Mouse (Mus musculus) small intestine, adult 2 months (tissue): ENCODE measurements around the gene Aph1a. TPM values are rescaled to one million over a fixed set of nuclear protein-coding genes. Genes with fewer than 3 reads are reported as not detected.

ENCODE experiments used
- H3K27ac ChIP-seq: fragments of 200-500 bp; 2 replicates; pipeline ENCODE4 v1.5.1; 2012; ENCODE audit warnings: low read depth, low read length, control low read depth, inconsistent platforms; ENCODE audit not compliant: insufficient read depth
- H3K27me3 ChIP-seq: fragments of 200-500 bp; 2 replicates; pipeline ENCODE4 v1.6.1; 2012; ENCODE audit warnings: mild to moderate bottlenecking, moderate library complexity, low read length, inconsistent platforms; ENCODE audit not compliant: control insufficient read depth, insufficient read depth
- H3K36me3 ChIP-seq: fragments of 200-500 bp; 2 replicates; pipeline ENCODE4 v1.6.1; 2012; ENCODE audit warnings: mild to moderate bottlenecking, low read length, control low read depth, inconsistent platforms; ENCODE audit not compliant: control insufficient read depth, insufficient read depth
- H3K4me1 ChIP-seq: fragments of 200-500 bp; 2 replicates; pipeline ENCODE4 v1.6.1; 2012; ENCODE audit warnings: low read length, inconsistent platforms, mixed read lengths; ENCODE audit not compliant: control insufficient read depth, insufficient read depth, insufficient read length
- H3K4me3 ChIP-seq: fragments of 200-500 bp; 2 replicates; pipeline ENCODE4 v1.5.1; 2012; ENCODE audit warnings: low read depth, mild to moderate bottlenecking, control low read depth, inconsistent platforms, low read length, moderate library complexity
- CTCF ChIP-seq: fragments of 200-500 bp; IDR thresholded peaks from 2 replicates; pipeline ENCODE4 v1.5.1; 2012; ENCODE audit warnings: low read depth, mild to moderate bottlenecking, control low read depth, inconsistent platforms, low read length, moderate library complexity, mixed read lengths; ENCODE audit not compliant: insufficient replicate concordance, insufficient read length; ENCODE audit errors: extremely low read depth
- POLR2A ChIP-seq: fragments of 200-500 bp; IDR thresholded peaks from 2 replicates; pipeline ENCODE4 v1.6.1; 2012; ENCODE audit warnings: low read depth, mild to moderate bottlenecking, control low read depth, inconsistent platforms, low read length, moderate library complexity
- WGBS: fragments of 180-500 bp; shearing (Covaris S2); methylation state at CpG from one replicate; pipeline ENCODE4 v1.1.7; 2018; 5-methylcytosine and 5-hydroxymethylcytosine counted together
- polyA plus RNA-seq: library from polyadenylated mRNA; depleted of rRNA; stranded (reverse); fragments of >200 nt; gene quantifications from 2 replicates; pipeline ENCODE4 v1.2.3, GENCODE M21; 2012; rRNA removed

The Aph1a gene
- polyA plus RNA-seq, 1 experiment, result 211 TPM

DNA sequence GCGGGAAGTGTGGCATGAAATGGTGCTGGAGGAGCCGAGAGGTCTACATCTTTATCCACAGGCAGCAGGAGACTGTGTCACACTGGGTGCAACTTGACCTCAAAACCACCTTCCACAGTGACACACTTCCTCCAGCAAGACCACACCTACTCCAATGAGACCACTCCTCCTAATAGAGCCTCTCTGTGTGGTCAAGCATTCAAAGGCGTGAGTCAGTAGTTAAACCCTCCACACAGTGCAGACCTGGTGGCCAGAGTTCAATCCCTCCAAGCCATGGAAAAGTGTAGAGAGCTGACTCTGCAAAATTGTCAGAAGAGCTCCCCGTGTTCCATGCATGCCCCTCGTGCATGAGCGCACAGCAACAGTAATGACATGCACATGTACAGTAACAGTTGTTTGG lies 49.0 kb downstream of the Aph1a start:
- Histone ChIP-seq H3K27me3 (no peaks in the 10 kb centered on the region), H3K36me3 (peaks cover 54% of the 10 kb centered on the region), H3K4me3 (no peak overlapping the region), H3K4me1 (no peaks in the 10 kb centered on the region), H3K27ac (no peak overlapping the region)
- no peak for TF ChIP-seq POLR2A
- 87% methylated on average over 6 of the region's 6 CpGs for WGBS

DNA sequence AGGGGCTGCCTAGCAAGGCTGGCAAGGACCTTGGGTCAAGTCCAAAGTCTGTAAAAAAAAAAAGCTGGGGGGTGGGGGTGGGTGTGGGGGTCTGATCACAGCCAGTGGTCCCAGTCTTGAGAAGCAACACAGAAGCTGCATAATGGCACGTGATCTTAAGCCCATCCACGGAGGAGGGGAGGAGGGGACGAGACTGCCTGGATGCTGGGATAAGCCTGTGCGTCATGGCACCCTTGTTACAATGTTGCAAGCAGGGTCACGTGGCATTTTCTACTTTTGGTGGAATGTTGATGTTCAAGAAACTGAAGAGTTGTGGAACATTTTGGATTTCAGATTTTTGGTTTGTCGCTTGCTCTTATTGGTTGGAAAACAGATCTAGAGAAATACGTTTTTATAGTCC lies 49.5 kb downstream of the Aph1a start:
- peaks cover 49% of the 10 kb centered on the region for H3K36me3 ChIP-seq
- 95% methylated on average over 7 of the region's 7 CpGs for WGBS
- no peak overlapping the region for H3K27ac ChIP-seq
- H3K27me3 ChIP-seq, result no peaks in the 10 kb centered on the region
- H3K4me1 ChIP-seq, result no peaks in the 10 kb centered on the region
- TF ChIP-seq CTCF (no peak), POLR2A (no peak)
- no peak overlapping the region for H3K4me3 ChIP-seq

GRCm38 (mm10) chr3:95944742-95945141 lies 51.0 kb downstream of the Aph1a start:
- H3K27me3 ChIP-seq, result no peaks in the 10 kb centered on the region
- peaks cover 39% of the 10 kb centered on the region for H3K36me3 ChIP-seq
- TF ChIP-seq POLR2A, result no peak
- TF ChIP-seq CTCF, result no peak
- 82% methylated on average over 8 of the region's 8 CpGs for WGBS
- no peak overlapping the region for H3K27ac ChIP-seq
- no peaks in the 10 kb centered on the region for H3K4me1 ChIP-seq
- no peak overlapping the region for H3K4me3 ChIP-seq

DNA sequence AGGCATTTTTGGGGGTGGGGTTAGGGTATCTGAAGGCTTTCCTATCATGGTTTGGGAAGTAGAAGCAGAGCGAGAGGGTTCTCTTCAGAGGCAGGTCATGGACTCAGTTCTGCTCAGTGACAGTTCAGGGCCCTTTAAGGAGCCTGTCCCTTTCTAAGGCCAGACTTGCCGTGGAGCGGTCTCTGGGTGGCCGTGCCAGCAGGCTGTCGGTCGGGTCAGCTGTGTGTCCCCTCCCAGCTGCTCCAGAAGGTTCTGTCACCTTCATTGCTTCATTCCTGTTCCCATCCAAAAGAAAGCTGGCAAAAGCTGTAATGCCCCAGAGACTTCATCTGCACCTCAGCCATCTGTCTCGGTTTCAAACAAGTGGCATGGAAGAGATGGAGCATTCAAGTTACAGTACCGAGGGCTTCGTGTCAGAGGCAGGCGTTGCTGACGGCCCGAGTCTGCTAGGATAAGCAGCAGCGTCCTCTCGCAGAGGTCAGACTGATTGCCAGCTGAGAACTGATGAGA lies 52.0 kb downstream of the Aph1a start:
- peaks cover 32% of the 10 kb centered on the region for H3K36me3 ChIP-seq
- no peaks in the 10 kb centered on the region for H3K27me3 ChIP-seq
- H3K27ac ChIP-seq, result no peak overlapping the region
- TF ChIP-seq POLR2A (no peak), CTCF (no peak)
- no peaks in the 10 kb centered on the region for H3K4me1 ChIP-seq
- 93% methylated on average over 14 of the region's 14 CpGs for WGBS
- H3K4me3 ChIP-seq, result no peak overlapping the region

Other genes with a start within 250 kb of the Aph1a start
- gene Mcl1, start 235.2 kb upstream of the Aph1a start, polyA plus RNA-seq, result 119 and 327 TPM in 2 replicates
- gene Adamtsl4, start 206.1 kb upstream of the Aph1a start, polyA plus RNA-seq, result 6.4 and 8.2 TPM in 2 replicates
- 157 and 174 TPM in 2 replicates for gene Ecm1, start 154.4 kb upstream of the Aph1a start, polyA plus RNA-seq
- 10.9 and 21.3 TPM in 2 replicates for gene Tars2, start 133.8 kb upstream of the Aph1a start, polyA plus RNA-seq
- 5.2 and 8.8 TPM in 2 replicates for gene Rprd2, start 75.1 kb upstream of the Aph1a start, polyA plus RNA-seq
- 1.7 and 4.5 TPM in 2 replicates for gene Prpf3, start 38.1 kb upstream of the Aph1a start, polyA plus RNA-seq
- gene Mrps21, start 22.4 kb upstream of the Aph1a start, polyA plus RNA-seq, result 39.5 and 51.8 TPM in 2 replicates
- 0.72 and 0.74 TPM in 2 replicates for gene Ciart, start 11.7 kb upstream of the Aph1a start, polyA plus RNA-seq
- 1.5 and 1.6 TPM in 2 replicates for gene BC028528, start 2.0 kb upstream of the Aph1a start, polyA plus RNA-seq
- 0.75 and 0.81 TPM in 2 replicates for gene Car14, start 10.7 kb downstream of the Aph1a start, polyA plus RNA-seq
- 4.7 and 8.7 TPM in 2 replicates for gene Anp32e, start 35.3 kb downstream of the Aph1a start, polyA plus RNA-seq
- gene Plekho1, start 102.0 kb downstream of the Aph1a start, polyA plus RNA-seq, result 10.8 and 31.3 TPM in 2 replicates
- 0.99 and 2.5 TPM in 2 replicates for gene Vps45, start 164.5 kb downstream of the Aph1a start, polyA plus RNA-seq
- gene Otud7b, start 210.6 kb downstream of the Aph1a start, polyA plus RNA-seq, result 13.7 and 23.6 TPM in 2 replicates